Mouse (Mus musculus) lung, embryonic 16.5 days (tissue): ENCODE data around the gene Calm5. TPM values are rescaled to one million over a fixed set of nuclear protein-coding genes. Genes with fewer than 3 reads are reported as not detected.
"Not testable (repeated sequence)": the region's sequence is repeated elsewhere in the genome, so short reads cannot be mapped to it uniquely, and the experiment has no call there.

Experiments
- ATAC-seq: fragments of 200-750 bp; cut with Nextera tagmentation; 2 replicates; pipeline ENCODE4 v1.8.0; 2017; ENCODE audit warnings: low read depth, mild to moderate bottlenecking, moderate library complexity
- H3K27ac ChIP-seq: fragments of 300-500 bp; sonication (generic); 2 replicates; pipeline ENCODE4 v1.5.1; 2014; ENCODE audit warnings: mild to moderate bottlenecking, control low read depth, low read length
- H3K27me3 ChIP-seq: fragments of 300-500 bp; sonication (generic); 2 replicates; pipeline ENCODE4 v1.6.1; 2014; ENCODE audit warnings: low read depth, low read length, mixed read lengths; ENCODE audit not compliant: control insufficient read depth, insufficient read depth
- H3K36me3 ChIP-seq: fragments of 300-500 bp; sonication (generic); 2 replicates; pipeline ENCODE4 v1.6.1; 2014; ENCODE audit warnings: low read length; ENCODE audit not compliant: control insufficient read depth, insufficient read depth
- H3K4me1 ChIP-seq: fragments of 300-500 bp; sonication (generic); replicated peaks from 2 replicates; pipeline ENCODE4 v1.6.1; 2014; ENCODE audit warnings: low read length, mixed read lengths; ENCODE audit not compliant: control insufficient read depth, insufficient read depth
- H3K4me2 ChIP-seq: fragments of 300-500 bp; sonication (generic); 2 replicates; pipeline ENCODE4 v1.6.1; 2014; ENCODE audit warnings: low read depth, low read length, control low read depth
- H3K4me3 ChIP-seq: fragments of 300-500 bp; sonication (generic); 2 replicates; pipeline ENCODE4 v1.5.1; 2014; ENCODE audit warnings: mild to moderate bottlenecking, low read length, control low read depth
- H3K9ac ChIP-seq: fragments of 300-500 bp; sonication (generic); 2 replicates; pipeline ENCODE4 v1.6.1; 2014; ENCODE audit warnings: low read length, control low read depth
- H3K9me3 ChIP-seq: fragments of 300-500 bp; sonication (generic); 2 replicates; pipeline ENCODE4 v1.6.1; 2016; ENCODE audit warnings: low read length; ENCODE audit not compliant: control insufficient read depth
- WGBS: fragments of 180-500 bp; shearing (Covaris S2); extraction: QIAGEN DNeasy Blood & Tissue Kit; methylation state at CpG from one replicate; pipeline ENCODE4 v1.1.7; 2014; 5-methylcytosine and 5-hydroxymethylcytosine counted together
- polyA plus RNA-seq: library from polyadenylated mRNA; unstranded; fragments of >200 nt; fragmentation: Nextera tagmentation; extraction: Ambion mirVana; gene quantifications from 2 replicates; pipeline ENCODE4 v1.2.1, GENCODE M21; 2015

Gene Calm5
- not detected in 2 replicates for polyA plus RNA-seq

DNA sequence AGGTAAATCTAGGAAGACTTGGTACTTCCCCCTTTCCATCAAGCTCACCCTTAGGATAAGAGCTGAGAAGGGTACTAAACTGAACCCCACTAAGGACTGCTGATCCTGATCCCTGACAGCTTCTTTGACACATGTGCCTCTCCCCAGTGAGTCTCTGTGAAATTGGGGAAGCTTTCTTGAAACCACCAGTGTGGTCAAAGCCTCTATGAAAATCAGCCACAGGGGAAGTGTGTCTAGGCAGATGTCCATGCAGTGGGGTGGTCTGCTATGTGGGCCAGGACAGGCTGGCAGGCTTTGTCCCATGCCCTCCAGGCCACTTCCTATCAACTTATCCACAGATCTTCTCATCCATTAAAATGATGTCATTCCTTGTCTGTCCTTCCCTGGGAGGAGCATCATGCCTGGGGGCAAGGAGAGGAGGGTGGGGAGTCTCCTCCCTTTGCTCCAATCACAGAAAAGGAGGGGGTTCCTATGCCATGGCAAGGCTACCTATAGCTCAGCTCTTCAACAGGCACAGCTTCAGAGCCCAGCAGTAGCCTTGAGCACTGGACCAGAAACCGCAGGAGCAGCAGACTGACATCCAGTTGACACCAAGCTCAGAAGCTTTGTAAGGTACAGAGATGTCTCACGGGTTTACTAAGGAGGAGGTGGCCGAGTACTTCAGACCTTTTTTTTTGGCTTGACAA is at the start of gene Calm5:
TSS of gene Calm5 (plus strand) at position 526 of the 686 bp plus-strand sequence.
- not testable (repeated sequence) for H3K27me3 ChIP-seq, H3K9me3 ChIP-seq, H3K4me1 ChIP-seq, H3K9ac ChIP-seq, H3K36me3 ChIP-seq, H3K4me3 ChIP-seq, H3K4me2 ChIP-seq, H3K27ac ChIP-seq, ATAC-seq
- WGBS, result 85% methylated on average over 3 of the region's 3 CpGs

DNA sequence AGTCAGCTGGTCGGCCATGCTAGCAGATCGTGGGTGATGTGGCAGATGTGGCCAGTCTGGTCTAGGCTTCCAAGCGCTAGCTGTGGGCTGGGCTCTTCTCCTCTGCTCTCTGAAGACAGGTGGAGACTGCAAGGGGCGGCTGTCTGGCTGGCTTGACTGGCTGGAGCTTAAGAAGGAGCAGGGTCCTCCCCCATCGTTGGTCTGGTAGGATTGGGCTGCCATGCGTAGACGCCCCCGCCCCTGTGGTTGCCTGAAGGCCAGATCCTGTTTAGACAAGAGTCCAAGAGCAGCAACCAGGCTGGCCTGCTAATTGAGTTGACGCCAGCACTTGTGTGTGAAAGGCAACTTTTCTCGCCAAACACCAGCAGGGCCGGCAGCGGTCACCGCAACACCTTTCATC is 49.8 kb upstream of the Calm5 start, which contains the start of gene Calml3:
TSS of gene Calml3 (minus strand) at position 131 of the 400 bp plus-strand sequence.
- Histone ChIP-seq H3K36me3 (no peaks in the 10 kb centered on the region), H3K4me2 (no peak within 1 kb of the TSS), H3K4me1 (peaks cover 17% of the 10 kb centered on the region), H3K9ac (no peak within 1 kb of the TSS), H3K9me3 (no peaks in the 10 kb centered on the region), H3K4me3 (no peak within 1 kb of the TSS), H3K27ac (peak within 1 kb of the TSS; percentile 43), H3K27me3 (no peaks in the 10 kb centered on the region)
- 80% methylated on average over 13 of the region's 13 CpGs for WGBS
- ATAC-seq, result no peak

DNA sequence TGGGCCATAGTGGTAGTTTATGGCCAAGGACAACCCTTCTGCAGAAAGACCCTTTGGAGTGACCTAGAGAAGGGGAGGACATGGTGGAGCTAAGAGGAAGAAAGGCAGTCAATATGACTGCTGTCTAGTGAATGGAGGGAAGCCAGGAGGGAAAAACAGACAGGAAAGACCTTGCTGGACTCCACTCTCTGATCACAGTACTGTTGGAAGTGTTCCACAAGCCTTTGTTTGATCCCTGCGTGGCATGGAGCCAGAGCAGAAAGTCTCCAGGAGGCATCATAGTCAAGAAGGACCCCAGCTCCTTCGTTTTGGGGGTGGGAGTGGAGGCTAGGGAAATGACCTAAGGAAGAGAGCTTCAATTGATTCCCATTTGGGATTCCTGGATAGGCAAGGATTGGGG is 48.8 kb upstream of the Calm5 start:
- no peaks in the 10 kb centered on the region for H3K36me3 ChIP-seq
- H3K27ac ChIP-seq, result peak overlapping the region; percentile 43
- H3K4me2 ChIP-seq, result no peak overlapping the region
- peaks cover 12% of the 10 kb centered on the region for H3K4me1 ChIP-seq
- H3K4me3 ChIP-seq, result no peak overlapping the region
- H3K9ac ChIP-seq, result no peak overlapping the region
- no peak for ATAC-seq
- H3K27me3 ChIP-seq, result no peaks in the 10 kb centered on the region
- WGBS, result 28% methylated on average over 2 of the region's 2 CpGs
- no peaks in the 10 kb centered on the region for H3K9me3 ChIP-seq

DNA sequence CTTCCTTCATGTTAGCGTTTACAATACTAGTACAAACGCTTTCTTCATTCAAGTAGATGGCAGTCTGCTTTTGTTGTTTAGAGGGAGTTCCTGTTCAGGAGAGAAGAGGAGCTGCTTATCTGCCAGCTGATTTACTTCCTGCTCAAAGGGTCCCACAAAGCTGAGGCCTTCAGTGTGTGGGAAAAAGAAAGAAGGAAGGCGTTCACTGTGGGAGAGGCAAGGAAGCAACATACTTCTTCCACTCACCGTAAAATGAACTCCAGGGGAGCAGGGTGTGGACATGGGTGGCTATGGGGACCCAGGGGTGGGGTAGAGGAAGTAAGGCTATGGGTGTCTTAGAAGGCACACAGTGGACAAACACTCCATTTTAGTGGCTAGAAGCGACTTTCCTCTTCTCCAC is 48.3 kb upstream of the Calm5 start:
- Histone ChIP-seq H3K4me1 (peaks cover 12% of the 10 kb centered on the region), H3K9ac (no peak overlapping the region), H3K27me3 (no peaks in the 10 kb centered on the region), H3K4me2 (no peak overlapping the region), H3K4me3 (no peak overlapping the region), H3K36me3 (no peaks in the 10 kb centered on the region), H3K9me3 (no peaks in the 10 kb centered on the region), H3K27ac (peak overlapping the region; percentile 43)
- 52% methylated on average over 5 of the region's 5 CpGs for WGBS
- ATAC-seq, result peak; percentile 51; the same call in 1 of the 2 replicates

DNA sequence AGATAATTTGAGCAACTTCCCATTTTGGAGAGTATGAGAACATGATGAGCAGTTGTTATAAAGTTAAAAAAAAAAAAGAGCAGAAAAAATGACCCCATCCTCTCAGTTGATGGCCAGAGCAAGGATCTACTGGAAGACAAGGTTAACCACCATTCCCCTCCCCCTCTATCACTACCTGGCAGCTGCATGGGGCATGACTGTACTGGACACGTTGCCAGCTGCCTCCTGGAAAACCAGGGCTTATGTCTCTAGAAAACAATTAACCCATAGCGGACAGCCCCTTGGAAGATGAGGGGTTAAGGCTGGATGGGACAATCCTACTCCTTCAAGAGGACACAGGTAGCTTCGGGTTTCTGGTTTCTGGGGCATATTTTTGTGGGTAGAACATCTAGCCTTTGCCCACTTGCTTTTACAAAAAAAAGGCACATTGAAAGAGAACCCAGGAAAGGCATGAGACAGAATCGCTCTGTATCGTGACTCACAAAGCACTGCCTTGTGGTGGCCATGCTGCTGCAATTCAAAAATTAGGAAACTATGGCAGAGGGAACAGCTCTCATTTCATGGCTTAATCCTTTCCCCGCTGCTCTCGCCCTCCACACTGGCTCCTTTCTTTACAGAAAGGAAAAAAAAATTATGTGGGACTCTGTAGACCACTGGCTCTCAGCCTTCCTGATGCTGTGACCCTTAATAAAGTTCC is 46.7 kb upstream of the Calm5 start:
- peaks cover 5% of the 10 kb centered on the region for H3K4me1 ChIP-seq
- H3K4me2 ChIP-seq, result no peak overlapping the region
- no peaks in the 10 kb centered on the region for H3K36me3 ChIP-seq
- no peak overlapping the region for H3K4me3 ChIP-seq
- whole genome bisulfite sequencing, result 80% methylated on average over 7 of the region's 7 CpGs
- no peak overlapping the region for H3K27ac ChIP-seq
- H3K9ac ChIP-seq, result no peak overlapping the region
- no peak for ATAC-seq
- no peaks in the 10 kb centered on the region for H3K27me3 ChIP-seq
- no peaks in the 10 kb centered on the region for H3K9me3 ChIP-seq

DNA sequence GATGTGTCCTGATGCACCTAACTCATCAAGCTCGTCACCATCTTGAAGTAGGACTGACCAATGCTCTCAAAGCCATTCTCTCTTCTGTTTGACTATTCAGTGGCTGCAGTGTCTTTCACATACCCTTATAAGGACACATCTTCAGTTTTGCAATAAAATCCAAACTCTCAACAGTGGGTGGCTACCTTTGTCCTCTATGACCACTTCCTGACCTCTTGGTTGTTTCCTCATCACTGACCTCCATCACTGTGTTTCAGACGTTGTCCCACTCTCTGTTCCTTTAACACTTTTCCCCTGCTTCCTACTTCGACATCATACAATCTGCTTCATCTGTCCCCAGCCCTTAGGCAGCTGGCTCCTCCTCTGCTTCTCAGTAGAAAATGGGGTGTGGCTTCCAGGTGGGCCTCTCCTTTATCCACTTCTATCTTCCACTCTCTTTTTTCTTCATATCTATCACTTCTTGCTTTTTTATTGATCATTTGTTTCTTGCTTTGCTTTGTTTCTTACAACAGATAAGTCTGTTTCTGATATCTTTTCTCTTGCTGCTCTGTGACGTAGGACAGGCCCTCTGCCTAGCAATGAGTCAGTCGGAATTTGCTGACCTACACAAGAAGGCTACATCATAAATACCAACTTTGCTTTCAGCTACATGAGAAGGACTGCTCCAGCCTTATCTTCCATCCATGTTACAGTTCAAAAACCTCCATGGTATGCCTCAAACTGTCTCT is 35.8 kb upstream of the Calm5 start:
- Histone ChIP-seq H3K27me3 (no peaks in the 10 kb centered on the region), H3K4me3 (no peak overlapping the region), H3K4me2 (no peak overlapping the region), H3K27ac (no peak overlapping the region), H3K9ac (no peak overlapping the region), H3K4me1 (no peaks in the 10 kb centered on the region), H3K36me3 (no peaks in the 10 kb centered on the region), H3K9me3 (no peaks in the 10 kb centered on the region)
- WGBS, result 63% methylated on average over 5 of the region's 5 CpGs
- ATAC-seq, result no peak

DNA sequence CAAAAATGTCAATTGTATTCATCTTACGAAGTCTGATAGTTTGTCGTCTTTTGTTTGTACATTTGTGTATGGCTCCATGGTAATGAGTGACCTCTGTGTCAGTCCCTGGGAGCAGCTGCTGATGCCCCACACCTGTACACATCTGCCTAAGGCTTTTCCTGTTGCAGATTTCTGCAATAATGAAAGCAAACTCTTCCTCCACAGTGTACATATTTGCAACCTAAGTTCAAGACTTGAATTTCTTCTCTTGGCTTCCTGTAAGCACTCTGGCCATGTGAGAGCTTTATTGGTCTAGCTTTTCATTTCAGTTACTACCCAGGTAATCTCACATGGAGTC is 35.3 kb upstream of the Calm5 start:
- no peak for ATAC-seq

DNA sequence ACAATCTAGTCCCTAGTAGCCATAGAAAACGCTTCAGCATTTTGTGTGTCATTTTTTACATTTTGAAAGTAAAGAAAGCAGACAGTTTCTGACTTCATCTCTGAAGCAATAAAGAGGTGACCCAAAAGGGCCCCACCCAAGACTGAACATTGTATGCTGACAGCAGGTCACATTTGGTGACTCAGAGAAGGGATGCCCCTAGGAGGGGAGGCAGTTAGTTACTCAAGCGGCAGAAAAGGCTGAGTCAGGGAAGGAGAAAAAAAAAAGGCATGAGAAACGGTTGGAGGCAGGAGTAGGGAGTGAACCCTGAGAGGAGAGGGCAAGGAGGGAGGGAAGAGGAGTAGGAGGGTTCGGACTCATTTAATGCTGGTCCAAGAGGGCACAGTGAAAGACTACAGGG is 31.9 kb upstream of the Calm5 start:
- Histone ChIP-seq H3K4me2 (no peak overlapping the region), H3K4me3 (no peak overlapping the region), H3K9ac (no peak overlapping the region), H3K27ac (no peak overlapping the region), H3K4me1 (no peaks in the 10 kb centered on the region), H3K27me3 (no peaks in the 10 kb centered on the region), H3K36me3 (no peaks in the 10 kb centered on the region), H3K9me3 (no peaks in the 10 kb centered on the region)
- WGBS, result 56% methylated on average over 4 of the region's 4 CpGs
- ATAC-seq, result no peak

More for the DNA sequence above, 35.3 kb upstream of the Calm5 start:
- H3K4me2 ChIP-seq, result no peak overlapping the region
- no peaks in the 10 kb centered on the region for H3K9me3 ChIP-seq
- no peak overlapping the region for H3K4me3 ChIP-seq
- no peak overlapping the region for H3K27ac ChIP-seq
- no peaks in the 10 kb centered on the region for H3K4me1 ChIP-seq
- no peaks in the 10 kb centered on the region for H3K27me3 ChIP-seq
- 75% methylated on average over 2 of the region's 2 CpGs for WGBS
- no peak overlapping the region for H3K9ac ChIP-seq
- no peaks in the 10 kb centered on the region for H3K36me3 ChIP-seq

DNA sequence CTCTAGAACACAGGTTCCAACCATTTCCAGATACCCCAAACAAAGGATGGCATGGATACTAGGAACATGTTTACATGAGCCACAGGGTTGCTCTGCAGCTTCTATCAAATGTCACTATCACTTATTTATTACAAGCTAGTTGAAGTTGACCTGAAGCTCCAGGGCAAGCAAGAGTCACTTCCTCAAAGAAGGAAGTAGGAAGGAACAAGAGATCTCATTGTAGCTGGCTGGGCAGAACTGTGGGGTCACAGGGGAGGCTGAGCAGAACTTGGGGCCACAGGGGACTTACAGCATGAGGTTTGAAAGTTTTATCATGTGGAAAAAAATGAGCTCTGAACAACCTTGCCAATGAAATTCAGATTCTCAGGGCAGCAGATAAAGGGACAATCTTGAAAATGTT is 28.2 kb upstream of the Calm5 start:
- Histone ChIP-seq H3K27ac (no peak overlapping the region), H3K27me3 (no peaks in the 10 kb centered on the region), H3K9me3 (no peaks in the 10 kb centered on the region), H3K9ac (no peak overlapping the region), H3K36me3 (no peaks in the 10 kb centered on the region), H3K4me2 (no peak overlapping the region), H3K4me3 (no peak overlapping the region), H3K4me1 (no peaks in the 10 kb centered on the region)
- no peak for ATAC-seq
